Mouse (Mus musculus): ENCODE data around the gene Hipk3. TPM values are rescaled to one million over a fixed set of nuclear protein-coding genes. Genes with fewer than 3 reads are reported as not detected.

Hipk3 gene
- polyA plus RNA-seq, 1 experiment from 2014 or later, result 45.5 TPM

DNA sequence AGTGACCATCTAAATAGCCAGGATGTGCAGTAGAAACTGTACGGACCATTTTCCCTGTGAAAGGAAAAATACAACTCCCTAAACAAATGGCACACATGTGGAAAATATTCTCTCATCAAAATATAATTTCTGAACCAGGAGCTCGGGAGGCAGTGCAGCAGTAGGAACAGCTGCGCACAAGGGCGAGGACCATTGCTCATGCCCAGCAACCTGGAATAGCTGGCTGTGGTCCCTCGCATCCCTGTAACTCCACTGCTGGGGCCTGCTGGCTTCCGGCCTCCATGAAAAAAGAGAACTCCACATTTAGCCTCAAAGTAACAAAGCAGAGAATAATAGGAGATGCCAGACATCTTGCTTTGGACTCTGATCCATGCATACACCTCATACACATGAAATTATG is 22.2 kb downstream of the Hipk3 start:
- no peaks in the 10 kb centered on the region for H3K27me3 ChIP-seq
- ChIA-PET POLR2A (no interaction called here), CTCF (no interaction called here)
- no peak for ATAC-seq
- DNase-seq (ENCODE audit: low read depth, low spot score), result no peak
- in situ Hi-C loops (cut with MboI; ENCODE audit: low pct_unique_long_range_greater_than_20kb), result no loop called here
- TF ChIP-seq CTCF (IDR thresholded peaks at IDR 0.05), result no peak

DNA sequence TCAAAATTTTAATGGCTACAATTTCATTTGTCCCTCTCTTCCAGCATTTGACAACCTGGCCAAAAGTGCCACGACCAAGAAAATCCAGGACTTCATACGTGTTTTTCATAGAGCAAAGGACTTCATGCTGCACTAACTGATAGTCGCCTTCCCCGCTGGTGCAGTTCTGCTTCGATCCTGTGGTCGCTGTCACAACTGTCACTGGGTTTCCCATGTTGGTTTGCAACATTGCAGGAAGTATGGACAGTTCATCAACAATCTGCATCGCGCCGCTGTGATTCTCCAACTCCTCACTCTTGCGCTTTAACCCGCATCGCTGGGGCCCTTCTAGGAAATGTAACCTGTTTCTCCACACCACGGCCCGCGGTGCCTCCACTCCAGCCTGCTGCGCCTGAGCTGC is 23.1 kb downstream of the Hipk3 start:
- H3K27me3 ChIP-seq, result no peaks in the 10 kb centered on the region
- POLR2A ChIA-PET, result no interaction called here
- DNase-seq (ENCODE audit: low read depth, low spot score) (no peak), ATAC-seq (no peak)
- in situ Hi-C loops (cut with MboI; ENCODE audit: low pct_unique_long_range_greater_than_20kb), result no loop called here
- TF ChIP-seq CTCF (IDR thresholded peaks at IDR 0.05), result no peak
- CTCF ChIA-PET, result no interaction called here

DNA sequence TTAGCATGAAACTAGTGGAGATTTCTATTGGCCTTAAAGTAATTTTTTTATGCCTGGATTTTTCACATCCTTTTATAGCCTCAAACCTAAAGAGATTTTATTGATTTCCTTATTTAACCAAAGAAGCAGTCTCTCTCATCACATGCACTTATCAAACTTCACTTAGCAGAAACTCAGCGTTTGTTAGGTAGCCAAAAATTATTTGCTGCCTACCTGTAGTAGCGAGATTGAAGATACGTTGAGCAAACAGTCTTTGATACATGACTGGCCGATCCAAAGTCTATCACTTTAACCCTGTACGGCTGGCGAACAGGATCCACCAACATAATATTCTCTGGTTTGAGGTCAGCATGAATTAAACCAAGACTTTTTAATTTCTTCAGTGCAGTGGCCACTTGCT is 23.7 kb downstream of the Hipk3 start:
- DNase-seq (ENCODE audit: low read depth, low spot score) (no peak), ATAC-seq (no peak)
- in situ Hi-C loops (cut with MboI; ENCODE audit: low pct_unique_long_range_greater_than_20kb), result no loop called here
- no peaks in the 10 kb centered on the region for H3K27me3 ChIP-seq
- CTCF ChIA-PET, result no interaction called here
- POLR2A ChIA-PET, result no interaction called here
- TF ChIP-seq CTCF (IDR thresholded peaks at IDR 0.05), result no peak

DNA sequence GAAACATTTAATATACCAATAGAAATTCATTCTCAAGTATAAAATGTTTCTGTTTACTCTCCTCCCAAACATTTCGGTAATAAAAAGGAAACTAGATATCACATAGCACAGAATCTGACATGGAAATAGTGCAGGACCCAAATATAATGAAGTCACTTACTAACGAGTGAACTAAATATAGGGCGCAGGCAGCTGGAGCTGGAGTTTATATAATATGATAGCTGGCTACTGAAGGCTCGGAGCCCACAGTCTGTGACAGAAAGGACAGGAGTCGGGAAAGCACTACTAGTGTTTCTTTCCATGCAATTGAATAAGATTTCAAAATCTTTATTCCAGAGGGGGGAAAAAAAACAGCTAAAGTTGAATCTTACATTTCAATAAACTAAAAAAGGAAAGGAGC is 25.8 kb downstream of the Hipk3 start:
- H3K27me3 ChIP-seq, result no peaks in the 10 kb centered on the region
- ATAC-seq (no peak), DNase-seq (ENCODE audit: low read depth, low spot score) (no peak)
- in situ Hi-C loops (cut with MboI; ENCODE audit: low pct_unique_long_range_greater_than_20kb), result no loop called here
- ChIA-PET CTCF (no interaction called here), POLR2A (no interaction called here)
- no peak for TF ChIP-seq CTCF (IDR thresholded peaks at IDR 0.05)

DNA sequence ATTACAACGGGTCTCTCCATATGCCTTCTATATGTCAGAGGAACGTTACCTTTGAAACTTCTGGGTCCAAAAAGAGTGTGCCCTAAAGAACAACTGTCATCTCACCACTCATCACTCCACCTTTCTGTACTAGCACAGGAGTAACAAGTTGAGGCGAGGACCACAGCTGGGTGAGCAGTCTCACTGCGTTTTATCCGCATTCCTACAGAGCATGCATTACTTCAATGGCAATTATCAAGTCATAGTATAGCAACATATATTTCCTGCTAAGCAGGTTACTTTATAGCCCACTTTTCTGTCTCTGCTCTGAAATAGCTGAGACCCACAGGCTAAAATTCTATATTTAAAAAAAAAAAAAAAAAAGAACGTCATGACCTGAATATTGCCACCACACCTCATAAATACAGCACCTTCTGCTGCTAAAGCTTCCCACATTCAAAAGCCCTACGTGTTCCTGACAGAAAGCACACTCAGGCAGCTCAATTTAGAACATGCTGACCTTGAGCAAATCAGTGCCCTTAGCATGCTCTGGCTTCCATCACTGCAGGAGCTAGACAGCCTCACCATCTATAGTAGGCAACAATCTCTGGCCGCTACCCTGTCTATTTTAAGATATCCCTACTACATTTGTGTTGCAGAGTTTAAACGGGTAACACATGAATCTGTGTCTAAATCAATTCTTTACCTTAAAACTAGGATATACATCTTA is 27.2 kb downstream of the Hipk3 start:
- in situ Hi-C loops (cut with MboI; ENCODE audit: low pct_unique_long_range_greater_than_20kb), result no loop called here
- POLR2A ChIA-PET, result no interaction called here
- DNase-seq (ENCODE audit: low read depth, low spot score) (no peak), ATAC-seq (no peak)
- TF ChIP-seq CTCF (IDR thresholded peaks at IDR 0.05), result no peak
- CTCF ChIA-PET, result interaction anchor here (1.2 to 1.3 kb wide), 2 partner anchors 12 to 44 kb away, joined by 3 to 4 read pairs; no protein-coding TSS in a partner anchor
- H3K27me3 ChIP-seq, result no peaks in the 10 kb centered on the region

DNA sequence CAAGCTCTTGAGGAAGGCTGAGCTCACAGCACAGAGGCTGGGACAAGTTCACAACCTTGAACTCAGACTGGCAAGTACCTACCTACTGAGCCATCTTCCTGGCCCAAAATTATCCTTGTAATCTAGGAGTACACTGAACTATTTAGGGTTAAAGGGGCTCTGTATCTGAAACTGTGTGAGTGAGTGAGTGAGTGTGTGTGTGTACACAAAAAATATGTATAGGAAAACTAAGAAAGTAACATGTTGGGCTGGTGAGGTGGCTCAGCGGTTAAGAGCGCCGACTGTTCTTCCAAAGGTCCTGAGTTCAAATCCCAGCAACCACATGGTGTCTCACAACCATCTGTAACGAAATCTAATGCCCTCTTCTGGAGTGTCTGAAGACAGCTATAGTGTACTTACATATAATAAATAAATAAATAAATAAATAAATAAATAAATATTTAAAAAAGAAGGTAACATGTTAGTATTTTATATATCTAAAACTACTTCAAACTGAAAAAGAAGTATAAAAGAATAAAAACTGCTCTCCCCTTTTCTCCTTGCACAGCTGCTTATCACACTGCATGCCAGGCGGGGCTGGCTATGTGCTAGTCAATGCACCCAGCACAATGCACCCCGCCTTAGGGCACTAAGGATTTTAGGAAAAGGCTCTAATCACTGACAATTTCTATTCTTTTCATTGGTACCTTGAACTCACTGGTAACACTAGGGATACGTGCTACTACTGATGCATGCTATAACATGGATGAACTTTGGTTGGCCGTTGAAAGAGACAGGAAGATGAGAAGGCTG is 28.4 kb downstream of the Hipk3 start:
- in situ Hi-C loops (cut with MboI; ENCODE audit: low pct_unique_long_range_greater_than_20kb), result no loop called here
- CTCF ChIA-PET, result interaction anchor here (1.2 to 1.3 kb wide), 2 partner anchors 20 to 43 kb away, joined by 3 to 4 read pairs; no protein-coding TSS in a partner anchor
- POLR2A ChIA-PET, result no interaction called here
- ATAC-seq (no peak), DNase-seq (ENCODE audit: low read depth, low spot score) (no peak)
- no peaks in the 10 kb centered on the region for H3K27me3 ChIP-seq
- no peak for TF ChIP-seq CTCF (IDR thresholded peaks at IDR 0.05)

DNA sequence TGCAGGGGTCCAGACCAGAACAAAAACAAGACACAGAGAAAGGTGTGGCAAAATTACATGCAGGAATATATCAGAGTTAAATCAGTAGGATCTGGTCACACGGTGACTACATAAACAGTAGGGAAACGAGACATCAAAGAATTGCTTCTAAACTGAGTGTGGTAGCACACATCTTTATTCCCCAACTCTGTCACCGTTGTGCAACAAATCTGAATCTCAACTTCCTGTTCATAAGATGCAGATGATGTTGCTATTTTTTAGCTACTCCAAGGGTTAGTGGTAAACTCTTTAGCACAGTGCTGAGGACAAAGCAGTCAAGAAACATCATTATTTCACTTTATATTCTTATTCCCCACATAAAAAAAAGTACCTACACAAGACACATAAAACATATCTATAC is 34.2 kb downstream of the Hipk3 start:
- in situ Hi-C loops (cut with MboI; ENCODE audit: low pct_unique_long_range_greater_than_20kb), result no loop called here
- no peak for TF ChIP-seq CTCF (IDR thresholded peaks at IDR 0.05)
- ChIA-PET POLR2A (no interaction called here), CTCF (interaction anchor here (1.1 to 1.6 kb wide), 2 partner anchors 10 to 15 kb away, joined by 3 to 7 read pairs; no protein-coding TSS in a partner anchor)
- no peaks in the 10 kb centered on the region for H3K27me3 ChIP-seq
- DNase-seq (ENCODE audit: low read depth, low spot score) (no peak), ATAC-seq (no peak)

DNA sequence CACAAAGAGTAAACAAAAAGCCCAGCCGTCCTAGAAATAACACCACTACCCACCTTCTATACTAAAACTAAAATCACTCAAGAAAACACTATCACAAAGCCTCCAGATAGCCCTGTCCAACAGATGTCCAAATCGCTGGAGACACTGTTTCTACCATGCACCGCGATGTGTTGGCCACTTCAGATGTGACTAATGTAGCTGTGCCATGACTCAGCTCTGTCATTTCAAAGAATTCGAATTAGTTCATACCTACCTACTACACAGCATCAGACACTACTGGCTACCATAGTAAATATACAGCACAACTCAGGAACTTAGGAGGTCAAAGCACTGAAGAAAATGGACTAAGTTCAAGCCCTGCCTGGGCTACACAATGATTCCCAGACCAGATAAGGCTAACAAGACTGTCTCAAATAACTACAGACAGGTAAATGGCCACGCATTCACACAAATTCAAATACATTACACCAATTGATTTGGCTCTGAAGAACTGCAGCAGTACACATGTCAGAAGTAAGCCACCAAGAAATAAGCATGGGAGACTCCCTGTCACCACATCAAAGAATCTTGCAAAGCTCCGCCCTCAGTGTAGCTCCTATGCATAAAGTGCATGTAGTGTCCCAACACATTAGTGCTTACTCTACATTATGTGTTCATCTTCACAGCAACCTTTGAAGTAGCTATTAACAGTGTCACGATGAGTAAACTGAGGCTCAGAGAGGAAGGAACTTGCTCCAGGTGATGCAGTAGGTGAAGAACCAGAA is 35.5 kb downstream of the Hipk3 start:
- ChIA-PET CTCF (interaction anchor here (1.3 to 1.6 kb wide), 3 partner anchors 9 to 20 kb away, joined by 3 to 7 read pairs (median 4); no protein-coding TSS in a partner anchor), POLR2A (interaction anchor here (0.7 kb wide), 1 partner anchor 144 kb away, joined by 3 read pairs; no protein-coding TSS in a partner anchor)
- no peak for TF ChIP-seq CTCF (IDR thresholded peaks at IDR 0.05)
- no peaks in the 10 kb centered on the region for H3K27me3 ChIP-seq
- in situ Hi-C loops (cut with MboI; ENCODE audit: low pct_unique_long_range_greater_than_20kb), result no loop called here
- ATAC-seq, result peak; percentile 76
- DNase-seq (ENCODE audit: low read depth, low spot score), result no peak

DNA sequence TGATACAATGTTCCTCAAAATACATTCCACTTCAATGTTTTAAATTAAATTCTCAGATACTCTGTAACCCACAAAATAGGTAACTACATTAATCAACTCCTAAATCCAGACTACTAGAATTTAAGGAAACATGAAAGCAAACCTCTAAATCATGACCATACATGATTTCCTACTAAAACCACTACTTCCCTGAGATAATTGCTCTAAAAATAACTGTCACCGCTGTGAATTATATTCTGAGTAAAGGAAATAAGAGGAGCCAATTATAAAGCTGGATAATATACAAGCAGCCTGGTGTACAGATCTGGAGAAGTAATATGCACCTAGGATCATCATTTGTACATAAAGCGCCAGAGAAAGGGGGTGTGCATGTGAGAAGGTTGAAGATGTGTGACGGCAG is 37.1 kb downstream of the Hipk3 start:
- in situ Hi-C loops (cut with MboI; ENCODE audit: low pct_unique_long_range_greater_than_20kb), result no loop called here
- TF ChIP-seq CTCF (IDR thresholded peaks at IDR 0.05), result no peak
- CTCF ChIA-PET, result no interaction called here
- ATAC-seq (no peak), DNase-seq (ENCODE audit: low read depth, low spot score) (no peak)
- no peaks in the 10 kb centered on the region for H3K27me3 ChIP-seq
- POLR2A ChIA-PET, result no interaction called here

DNA sequence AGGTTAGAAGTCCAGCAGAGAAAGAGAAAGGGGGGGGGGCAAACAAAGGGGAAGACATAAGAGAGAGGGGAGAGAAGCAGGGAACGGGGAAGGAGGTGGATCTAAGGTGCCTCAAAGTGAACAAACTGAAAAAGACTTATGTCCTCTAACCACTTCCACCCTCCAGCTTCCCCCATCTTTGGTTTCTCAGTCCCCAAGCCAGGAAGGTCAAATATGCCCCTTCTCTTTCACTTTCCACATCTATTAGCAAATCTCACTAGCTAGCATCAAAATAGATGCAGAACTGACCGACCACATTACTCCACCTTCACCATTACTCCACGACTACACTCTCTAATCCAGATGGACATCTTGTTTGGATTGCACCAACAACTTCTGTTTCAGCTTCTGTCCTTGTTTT is 43.6 kb downstream of the Hipk3 start:
- H3K27me3 ChIP-seq, result no peaks in the 10 kb centered on the region
- POLR2A ChIA-PET, result interaction anchor here (0.6 kb wide), 1 partner anchor 33 kb away, joined by 4 read pairs; no protein-coding TSS in a partner anchor
- TF ChIP-seq CTCF (IDR thresholded peaks at IDR 0.05), result no peak
- in situ Hi-C loops (cut with MboI; ENCODE audit: low pct_unique_long_range_greater_than_20kb), result loop anchor here (5.0 kb wide), 1 partner anchor 42 kb away; the partner anchor contains the start of gene Hipk3
- no peak for ATAC-seq
- CTCF ChIA-PET, result interaction anchor here (1.0 to 1.8 kb wide), 3 partner anchors 9 to 235 kb away, joined by 3 to 7 read pairs (median 4); no protein-coding TSS in a partner anchor
- no peak for DNase-seq (ENCODE audit: low read depth, low spot score)

Measured in Patski (cell line).